ENCODE assay signal across 8 mouse cellular contexts in the genomic region with DNA sequence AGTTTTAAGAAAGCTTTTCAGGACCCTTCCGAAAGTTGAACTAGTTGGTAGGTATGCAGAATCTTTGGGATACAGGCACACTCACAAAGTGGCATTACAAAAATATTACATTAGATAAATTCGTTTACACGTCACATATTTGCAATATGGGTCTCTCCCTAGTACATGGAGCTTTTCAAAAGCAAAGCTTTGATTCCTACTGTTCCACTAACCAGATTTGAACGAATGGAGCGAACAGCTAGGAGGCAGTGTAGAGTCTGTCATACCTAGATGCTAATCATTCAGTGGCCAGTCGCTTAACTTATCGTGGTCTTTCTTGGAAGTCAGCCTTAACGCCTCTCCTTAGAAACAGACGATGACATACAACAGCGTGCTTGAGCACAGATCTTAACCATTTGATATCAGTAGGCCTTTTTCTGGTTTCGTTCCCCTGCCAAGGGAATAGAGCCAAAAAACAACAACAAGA. TPM values are rescaled to one million over a fixed set of nuclear protein-coding genes. Genes with fewer than 3 reads are reported as not detected.
DNase-seq lines count a peak whose midpoint lies in the region; ATAC-seq and TF ChIP-seq lines count a peak whose summit lies in the region.

Nek7 (minus strand) TSS at position 146 of the 466 bp plus-strand sequence.

- WGBS in hindbrain, embryonic 14.5 days = 3% methylated on average over 11 of the region's 11 CpGs
- WGBS in small intestine, adult 2 months = 3% methylated on average over 11 of the region's 11 CpGs

- H3K4me2 ChIP-seq in hindbrain, embryonic 14.5 days (replicated peaks) = peak within 1 kb of the TSS; percentile 63

- no peaks in the 10 kb centered on the region for H3K9me3 ChIP-seq in hindbrain, embryonic 14.5 days (ENCODE audit: control insufficient read depth, low read length)

- H3K27ac ChIP-seq in gastrocnemius, adult 2 months = peak within 1 kb of the TSS; percentile 97
- peak within 1 kb of the TSS; percentile 75 for H3K27ac ChIP-seq in hindbrain, embryonic 14.5 days
- H3K27ac ChIP-seq in small intestine, adult 2 months (ENCODE audit: insufficient read depth, low read depth, low read length) = peak within 1 kb of the TSS; percentile 79

- peaks cover 7% of the 10 kb centered on the region; the same call in 1 of the 2 replicates for H3K4me1 ChIP-seq in hindbrain, embryonic 14.5 days (replicated peaks; ENCODE audit: control insufficient read depth, insufficient read depth, low read length)
- peaks cover 2% of the 10 kb centered on the region; the same call in 1 of the 2 replicates for H3K4me1 ChIP-seq in small intestine, adult 2 months (ENCODE audit: control insufficient read depth, insufficient read depth, insufficient read length, low read length)

- no peaks in the 10 kb centered on the region for H3K36me3 ChIP-seq in hindbrain, embryonic 14.5 days (replicated peaks; ENCODE audit: control insufficient read depth, insufficient read depth)
- no peaks in the 10 kb centered on the region for H3K36me3 ChIP-seq in small intestine, adult 2 months (ENCODE audit: control insufficient read depth, insufficient read depth, low read length)

- intact Hi-C loops in gastrocnemius, adult 2 months (cut with DNase I) = loop anchor here (2.0 to 10.0 kb wide), 2 partner anchors 43 to 1995 kb away; partner anchors contain the start of gene Zfp281

- no peak for TF ChIP-seq POLR2A in small intestine, adult 2 months (IDR thresholded peaks at IDR 0.05; ENCODE audit: low read depth, low read length)

- H3K9ac ChIP-seq in hindbrain, embryonic 14.5 days = peak within 1 kb of the TSS; percentile 53

- no peaks in the 10 kb centered on the region for H3K27me3 ChIP-seq in hindbrain, embryonic 14.5 days (ENCODE audit: control insufficient read depth, insufficient read depth, low read length)
- no peaks in the 10 kb centered on the region for H3K27me3 ChIP-seq in small intestine, adult 2 months (ENCODE audit: control insufficient read depth, insufficient read depth, low read length)

- DNase-seq in cerebellum, postnatal 10 days = peak; percentile 50 to 57
- no peak for DNase-seq in cerebellum, adult 11-12 months
- peak; percentile 48 for DNase-seq in c-Kit-negative CD71-positive TER-119-positive erythroid progenitor cells, embryonic 14.5 days (ENCODE audit: low read depth, low spot score)
- DNase-seq in gastrocnemius, adult 2 months = peak; percentile 27
- peak; percentile 66 for DNase-seq in hindbrain, embryonic 14.5 days (ENCODE audit: low spot score)
- peak in 1 of 2 experiments; percentile 45 for DNase-seq in layer of hippocampus, postnatal 10 days (ENCODE audit: low spot score in 2 of 2)
- DNase-seq in lung, postnatal 14 days = peak; percentile 64

- peak; percentile 69 for TF ChIP-seq CTCF in gastrocnemius, adult 2 months (IDR thresholded peaks at IDR 0.05)
- no peak for TF ChIP-seq CTCF in small intestine, adult 2 months (IDR thresholded peaks at IDR 0.05; ENCODE audit: extremely low read depth, insufficient read length, insufficient replicate concordance, low read depth, low read length)

- H3K4me3 ChIP-seq in gastrocnemius, adult 2 months = peak within 1 kb of the TSS; percentile 98
- H3K4me3 ChIP-seq in hindbrain, embryonic 14.5 days (replicated peaks; ENCODE audit: low read length) = peak within 1 kb of the TSS; percentile 74
- H3K4me3 ChIP-seq in small intestine, adult 2 months (ENCODE audit: low read depth, low read length) = peak within 1 kb of the TSS; percentile 93

- no peak for ATAC-seq in hindbrain, embryonic 14.5 days (ENCODE audit: low FRiP score)

RNA-seq across cellular contexts. Expression of gene Nek7, which starts in this region (rescaled TPM):
- total RNA-seq in gastrocnemius, adult 2 months (2021) = 100 to 1,000 TPM in 1 of 2 experiments, 10 to 100 TPM in 1; 97.8 to 113 TPM
- 12.4 and 14.9 TPM in 2 replicates for polyA plus RNA-seq in hindbrain, embryonic 14.5 days (2014; fragmentation: Nextera tagmentation; extraction: Ambion mirVana)
- total RNA-seq in layer of hippocampus, postnatal 10 days (2021) = 10 to 100 TPM; 20.8 to 22.1 TPM
- 2.3 and 2.6 TPM in 2 replicates for polyA plus RNA-seq in small intestine, adult 2 months (2012; rRNA removed)

Comparison
In these comparisons a context has a peak if more than half of its experiments do, and no peak if none do; other contexts are left out.
1. RNA of gene Nek7 (total RNA-seq): 97.8 to 113 TPM in gastrocnemius, adult 2 months; 20.8 to 22.1 TPM in layer of hippocampus, postnatal 10 days; every median in the first group is over 4 times any median in the second.
2. Peak in every context shown above with its lines, with median percentiles within 50 percentile points of each other: H3K27ac ChIP-seq and H3K4me3 ChIP-seq.